Mouse (Mus musculus) B cell, adult (primary cell): ENCODE measurements around the gene Rpl6. TPM values are rescaled to one million over a fixed set of nuclear protein-coding genes. Genes with fewer than 3 reads are reported as not detected.

Experiments
- total RNA-seq: library from RNA; stranded (reverse); gene quantifications from 4 replicates; pipeline ENCODE4 v1.2.4, GENCODE M21; 2023; ENCODE audit not compliant: inconsistent age

Rpl6 gene
- total RNA-seq = 1,682 to 1,892 TPM (median 1,878 TPM) in 4 replicates

GRCm38 (mm10) chr5:121204132-121205089 is at the start of gene Rpl6:
Rpl6 (plus strand) TSS chr5:121204481.

GRCm38 (mm10) chr5:121190836-121191583 is 13.3 kb upstream of the Rpl6 start, which contains the start of gene Ptpn11:
Ptpn11 (minus strand) TSS chr5:121191397.

GRCm38 (mm10) chr5:121219980-121220731 is 15.9 kb downstream of the Rpl6 start, which contains the start of gene Hectd4:
Hectd4 (plus strand) TSS chr5:121220219.

Other genes with a start within 250 kb of the Rpl6 start
- not detected in 4 replicates for gene Rph3a, start 194.4 kb upstream of the Rpl6 start, total RNA-seq
- gene Ptpn11, start 13.1 kb upstream of the Rpl6 start, total RNA-seq = 38.7 to 41.7 TPM (median 40.0 TPM) in 4 replicates
- gene Hectd4, start 15.7 kb downstream of the Rpl6 start, total RNA-seq = 46.6 to 48.6 TPM (median 47.1 TPM) in 4 replicates
- gene Trafd1, start 181.2 kb downstream of the Rpl6 start, total RNA-seq = 76.2 to 94.8 TPM (median 89.7 TPM) in 4 replicates
- gene Naa25, start 193.5 kb downstream of the Rpl6 start, total RNA-seq = 37.8 to 47.4 TPM (median 44.0 TPM) in 4 replicates
- 1.2 to 1.6 TPM in 2 of 4 replicates, not detected in the others for gene Tmem116, start 247.4 kb downstream of the Rpl6 start, total RNA-seq
- 168 to 199 TPM (median 190 TPM) in 4 replicates for gene Erp29, start 248.0 kb downstream of the Rpl6 start, total RNA-seq